Mouse (Mus musculus): ENCODE data around the gene Dgki.

GRCm38 (mm10) chr6:37336381-37336780 lies 36.4 kb upstream of the Dgki start:
- no peak for TF ChIP-seq CTCF (IDR thresholded peaks at IDR 0.05 in 2 of 3, conservative IDR thresholded peaks at IDR 0.05 in 1 of 3; ENCODE audit: control insufficient read depth in 1 of 3, insufficient read depth in 1 of 3, low read depth in 2 of 3, low read length in 3 of 3, poor library complexity in 1 of 3, severe bottlenecking in 1 of 3)
- no peak for TF ChIP-seq POLR2A (IDR thresholded peaks at IDR 0.05; ENCODE audit: control insufficient read depth in 1 of 2, insufficient read depth in 1 of 2, low read depth in 1 of 2, low read length in 2 of 2, poor library complexity in 1 of 2)
- TF ChIP-seq ZC3H11A (IDR thresholded peaks at IDR 0.05; ENCODE audit: low read depth, low read length), result no peak
- TF ChIP-seq HCFC1 (IDR thresholded peaks at IDR 0.05; ENCODE audit: low read depth, low read length), result no peak
- no peak for TF ChIP-seq GABPA (IDR thresholded peaks at IDR 0.05; ENCODE audit: low read depth, low read length)
- TF ChIP-seq ZKSCAN1 (IDR thresholded peaks at IDR 0.05; ENCODE audit: low read depth, low read length), result no peak
